Mouse (Mus musculus) hindbrain, embryonic 12.5 days (tissue): ENCODE measurements around the gene Tmsb15l. TPM values are rescaled to one million over a fixed set of nuclear protein-coding genes. Genes with fewer than 3 reads are reported as not detected.
"Not testable (repeated sequence)": the region's sequence is repeated elsewhere in the genome, so short reads cannot be mapped to it uniquely, and the experiment has no call there.

ENCODE experiments used
- ATAC-seq: fragments of 200-750 bp; cut with Nextera tagmentation; 2 replicates; pipeline ENCODE4 v1.8.0; 2017; ENCODE audit warnings: moderate TSS enrichment; ENCODE audit not compliant: low FRiP score
- H3K27ac ChIP-seq: fragments of 300-500 bp; sonication (generic); 2 replicates; pipeline ENCODE4 v1.5.1; 2016; ENCODE audit warnings: mild to moderate bottlenecking
- H3K27me3 ChIP-seq: fragments of 300-500 bp; sonication (generic); 2 replicates; pipeline ENCODE4 v1.6.1; 2016; ENCODE audit warnings: mild to moderate bottlenecking
- H3K36me3 ChIP-seq: fragments of 300-500 bp; sonication (generic); 2 replicates; pipeline ENCODE4 v1.6.1; 2016; ENCODE audit warnings: mild to moderate bottlenecking
- H3K4me1 ChIP-seq: fragments of 300-500 bp; sonication (generic); 2 replicates; pipeline ENCODE4 v1.6.1; 2016
- H3K4me2 ChIP-seq: fragments of 300-500 bp; sonication (generic); replicated peaks from 2 replicates; pipeline ENCODE4 v1.6.1; 2016; ENCODE audit warnings: mild to moderate bottlenecking
- H3K4me3 ChIP-seq: fragments of 300-500 bp; sonication (generic); 2 replicates; pipeline ENCODE4 v1.5.1; 2016; ENCODE audit warnings: mild to moderate bottlenecking
- H3K9ac ChIP-seq: fragments of 300-500 bp; sonication (generic); 2 replicates; pipeline ENCODE4 v1.6.1; 2016; ENCODE audit warnings: mild to moderate bottlenecking, moderate library complexity
- H3K9me3 ChIP-seq: fragments of 300-500 bp; sonication (generic); replicated peaks from 2 replicates; pipeline ENCODE4 v1.6.1; 2016; ENCODE audit warnings: mild to moderate bottlenecking
- WGBS: fragments of 180-500 bp; shearing (Covaris S2); methylation state at CpG from one replicate; pipeline ENCODE4 v1.1.7; 2016; 5-methylcytosine and 5-hydroxymethylcytosine counted together
- polyA plus RNA-seq: library from polyadenylated mRNA; unstranded; fragments of >200 nt; fragmentation: Nextera tagmentation; extraction: Ambion mirVana; gene quantifications from 2 replicates; pipeline ENCODE4 v1.2.1, GENCODE M21; 2016

The Tmsb15l gene
- 10.6 TPM in 2 replicates for polyA plus RNA-seq

DNA sequence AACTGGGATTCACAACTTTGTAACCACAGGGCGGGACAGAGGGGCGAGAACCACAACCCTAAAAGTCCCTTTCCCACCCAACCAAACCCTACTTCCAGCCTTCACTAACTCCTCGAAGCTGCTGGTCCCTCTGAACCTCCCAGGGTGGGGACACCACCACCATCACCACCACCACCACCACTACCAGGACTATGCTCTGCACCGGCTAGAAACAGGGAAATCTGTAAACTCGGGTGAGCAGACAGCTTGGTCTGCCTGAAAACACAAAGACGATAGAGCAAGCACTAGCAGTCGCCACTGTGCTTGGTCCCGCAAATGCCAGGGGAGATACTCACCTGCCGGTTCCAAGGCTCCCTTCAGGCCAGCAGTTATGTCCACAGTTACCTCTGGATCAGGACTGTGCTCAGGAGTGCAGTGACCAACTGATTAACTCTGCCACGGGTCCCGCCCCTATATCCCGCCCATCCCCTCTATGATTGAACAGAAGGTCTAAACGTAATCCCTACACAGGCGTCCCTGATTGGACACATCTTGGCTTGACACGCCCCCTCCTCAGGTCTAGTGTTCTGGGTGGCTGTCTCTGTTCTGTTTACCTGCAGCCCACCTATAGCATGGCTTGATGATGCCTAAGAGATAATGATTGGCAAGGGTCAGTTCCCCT, at the start of gene Tmsb15l, which contains the start of gene Tmsb15b1:
Tmsb15l (minus strand) TSS at position 446 of the 661 bp plus-strand sequence.
Tmsb15b1 (minus strand) TSS at position 451 of the 661 bp plus-strand sequence.
- no peaks in the 10 kb centered on the region for H3K4me1 ChIP-seq
- no peak within 1 kb of the TSS for H3K27ac ChIP-seq
- no peaks in the 10 kb centered on the region for H3K27me3 ChIP-seq
- WGBS: 38% methylated on average over 15 of the region's 15 CpGs
- peak within 1 kb of the TSS; percentile 58 for H3K4me2 ChIP-seq
- peak within 1 kb of the TSS; percentile 51; the same call in 1 of the 2 replicates for H3K9ac ChIP-seq
- no peaks in the 10 kb centered on the region for H3K9me3 ChIP-seq
- ATAC-seq: peak; percentile 100
- H3K36me3 ChIP-seq: no peaks in the 10 kb centered on the region
- H3K4me3 ChIP-seq: peak within 1 kb of the TSS; percentile 41

DNA sequence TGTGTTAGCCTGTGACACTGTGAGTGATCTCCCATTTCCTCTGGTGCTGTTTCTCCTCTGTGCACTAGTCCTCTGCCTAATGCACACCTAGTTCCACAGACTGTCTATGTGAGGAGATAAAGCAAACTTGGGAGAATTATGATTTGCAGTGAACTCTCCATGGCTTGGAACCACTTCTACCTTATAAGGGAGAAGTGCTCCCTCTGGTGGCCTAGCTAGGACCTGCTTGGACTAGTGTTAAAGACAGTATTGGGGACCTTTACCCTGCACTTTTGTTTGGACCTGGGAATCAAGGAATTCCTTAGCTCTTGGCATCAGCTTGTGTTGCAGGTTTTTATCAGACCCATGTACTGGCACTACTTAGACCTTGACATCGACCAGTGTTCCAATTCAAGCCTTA, 42.6 kb upstream of the Tmsb15l start:
- Histone ChIP-seq H3K27me3 (no peaks in the 10 kb centered on the region), H3K4me3 (no peak overlapping the region), H3K36me3 (no peaks in the 10 kb centered on the region), H3K27ac (no peak overlapping the region), H3K4me2 (no peak overlapping the region), H3K4me1 (no peaks in the 10 kb centered on the region), H3K9me3 (no peaks in the 10 kb centered on the region), H3K9ac (no peak overlapping the region)
- no peak for ATAC-seq
- 30% methylated on average over 1 of the region's 1 CpGs for WGBS

DNA sequence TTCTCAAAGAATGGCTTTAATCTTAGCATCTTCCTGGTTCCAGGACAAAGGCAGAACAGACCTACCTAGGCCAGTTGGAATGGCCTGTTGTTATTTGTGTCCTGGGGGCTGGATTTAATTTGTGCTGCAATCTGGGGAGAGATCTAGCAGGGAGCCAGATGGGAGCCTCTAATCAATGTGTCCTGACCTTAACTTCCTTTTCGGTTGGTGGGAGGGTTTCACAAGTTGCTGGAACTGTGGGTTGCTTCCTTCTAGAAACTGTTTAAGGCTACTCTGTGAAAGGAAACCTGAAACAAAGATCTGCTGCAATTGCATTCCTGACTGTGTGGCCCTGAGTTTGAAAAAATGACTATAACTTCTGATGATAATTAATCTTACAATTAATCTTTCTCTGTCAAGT, 41.0 kb upstream of the Tmsb15l start:
- H3K27ac ChIP-seq: no peak overlapping the region
- H3K9ac ChIP-seq: no peak overlapping the region
- no peak for ATAC-seq
- H3K4me1 ChIP-seq: no peaks in the 10 kb centered on the region
- no peaks in the 10 kb centered on the region for H3K36me3 ChIP-seq
- H3K4me2 ChIP-seq: no peak overlapping the region
- no peaks in the 10 kb centered on the region for H3K27me3 ChIP-seq
- 72% methylated on average over 1 of the region's 1 CpGs for WGBS
- H3K9me3 ChIP-seq: no peaks in the 10 kb centered on the region
- H3K4me3 ChIP-seq: no peak overlapping the region

DNA sequence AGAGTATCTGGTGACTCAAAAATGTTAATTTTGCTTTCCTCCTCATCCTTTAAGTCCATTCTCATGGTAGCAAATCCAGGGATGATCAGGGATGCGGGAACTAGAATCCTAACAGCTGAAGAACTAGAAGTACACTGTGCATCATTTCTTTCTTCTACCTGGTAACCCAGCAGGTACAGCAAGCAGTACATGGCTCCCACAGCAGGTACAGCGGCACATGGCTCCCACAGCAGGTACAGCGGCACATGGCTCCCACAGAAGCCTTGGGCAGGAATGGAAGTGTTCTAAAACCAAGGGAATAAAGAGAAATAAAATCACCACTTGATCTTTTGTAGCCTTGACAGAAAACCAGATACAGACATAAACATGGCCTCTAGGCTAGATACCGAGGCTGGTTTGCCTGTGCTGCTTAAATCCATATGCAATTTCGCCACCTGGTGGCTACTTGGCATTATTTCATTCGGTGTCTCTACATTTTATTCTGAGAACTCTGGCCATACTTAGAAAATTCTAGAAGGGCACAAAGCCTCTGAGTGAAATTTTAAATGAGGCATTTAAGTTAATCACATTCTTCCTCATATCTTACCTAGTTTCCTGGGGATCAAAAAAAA, 38.5 kb upstream of the Tmsb15l start:
- WGBS: 57% methylated on average over 6 of the region's 6 CpGs
- Histone ChIP-seq H3K4me2 (no peak overlapping the region), H3K27ac (no peak overlapping the region), H3K9ac (no peak overlapping the region), H3K27me3 (no peaks in the 10 kb centered on the region), H3K9me3 (no peaks in the 10 kb centered on the region), H3K36me3 (no peaks in the 10 kb centered on the region), H3K4me3 (no peak overlapping the region), H3K4me1 (no peaks in the 10 kb centered on the region)
- ATAC-seq: 0 out of 2 replicates have a peak, but pooled peaks have one; percentile 29

DNA sequence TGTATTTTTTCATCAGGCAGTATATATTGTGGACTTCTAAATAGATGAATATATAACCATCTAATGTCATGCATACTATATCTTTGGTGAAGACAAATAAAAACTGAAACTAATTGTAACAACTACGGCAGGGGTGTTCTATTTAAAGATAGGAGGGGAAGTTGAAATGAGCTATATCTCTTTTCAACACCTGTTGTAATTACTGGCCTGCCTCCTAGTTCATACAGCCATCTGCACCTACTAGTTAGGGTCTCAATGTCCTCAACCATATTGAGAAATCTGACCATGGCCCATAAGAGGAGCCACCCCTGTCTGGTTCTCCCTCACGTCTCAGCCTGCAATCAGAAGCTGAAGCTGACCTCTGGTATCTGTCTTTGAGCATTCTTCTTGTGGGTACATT, 19.6 kb upstream of the Tmsb15l start:
- no peak overlapping the region for H3K4me3 ChIP-seq
- 0 out of 2 replicates have a peak, but pooled peaks cover 5% of the 10 kb centered on the region for H3K27me3 ChIP-seq
- WGBS: 81% methylated on average over 2 of the region's 2 CpGs
- ATAC-seq: no peak
- no peak overlapping the region for H3K9ac ChIP-seq
- no peaks in the 10 kb centered on the region for H3K9me3 ChIP-seq
- H3K36me3 ChIP-seq: no peaks in the 10 kb centered on the region
- peaks cover 6% of the 10 kb centered on the region; the same call in 1 of the 2 replicates for H3K4me1 ChIP-seq
- H3K4me2 ChIP-seq: no peak overlapping the region
- no peak overlapping the region for H3K27ac ChIP-seq

DNA sequence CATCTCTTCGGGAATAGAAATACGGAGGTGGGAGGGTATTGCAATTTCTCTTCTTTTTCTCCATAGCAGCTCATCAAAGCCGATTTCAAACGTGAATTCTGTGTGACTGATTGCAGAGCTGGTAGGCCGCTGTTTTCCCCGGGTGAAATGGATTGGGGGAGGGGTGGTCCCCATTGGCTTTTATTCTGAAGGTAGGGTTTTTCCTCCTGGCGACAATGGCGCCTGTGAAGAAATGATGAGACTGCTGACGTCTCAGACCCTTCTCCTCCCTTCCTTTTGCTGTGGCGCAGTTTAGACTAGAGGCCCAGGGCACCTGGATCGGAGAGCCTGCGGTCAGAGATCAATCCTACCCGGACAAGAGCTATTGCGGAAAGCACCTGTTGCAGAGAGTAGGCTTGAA, 17.0 kb upstream of the Tmsb15l start:
- H3K27me3 ChIP-seq: 0 out of 2 replicates have a peak, but pooled peaks cover 5% of the 10 kb centered on the region
- ATAC-seq: peak; percentile 39; the same call in 1 of the 2 replicates

DNA sequence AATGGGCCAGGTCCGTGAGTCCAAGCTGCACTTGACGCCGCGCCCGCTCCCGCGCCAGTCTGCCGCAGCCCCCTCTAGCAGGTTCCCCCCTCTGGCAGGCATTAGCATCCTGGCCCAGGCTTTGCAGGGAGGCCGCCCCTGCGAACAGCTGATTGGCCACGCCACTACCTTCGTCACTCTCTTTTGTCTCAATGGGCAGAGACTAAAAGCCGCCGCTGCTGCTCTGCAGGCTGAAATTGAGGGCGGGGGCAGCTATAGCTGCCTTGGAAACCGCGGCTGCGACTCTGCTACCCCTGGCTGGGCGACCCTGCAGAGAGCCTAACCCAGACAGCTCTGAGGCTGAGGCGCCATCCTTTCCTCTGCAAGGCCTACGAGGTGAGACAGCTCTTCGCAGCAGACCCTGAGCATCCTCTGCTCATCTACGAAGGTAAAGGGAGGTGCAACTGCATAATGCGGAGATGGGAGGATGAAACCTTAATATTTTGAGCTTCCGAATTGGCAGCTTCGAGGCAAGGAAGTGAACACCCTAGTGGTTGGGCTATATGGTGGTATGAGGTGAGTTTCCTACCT, 16.4 kb upstream of the Tmsb15l start, which contains the start of gene Zcchc18:
Zcchc18 (plus strand) TSS at position 178 of the 570 bp plus-strand sequence.
- WGBS: 26% methylated on average over 26 of the region's 26 CpGs
- peak within 1 kb of the TSS; percentile 51 for H3K4me2 ChIP-seq
- H3K4me1 ChIP-seq: peaks cover 6% of the 10 kb centered on the region; the same call in 1 of the 2 replicates
- 0 out of 2 replicates have a peak, but pooled peaks cover 5% of the 10 kb centered on the region for H3K27me3 ChIP-seq
- peak within 1 kb of the TSS; percentile 43 for H3K4me3 ChIP-seq
- ATAC-seq: peak; percentile 99
- H3K9me3 ChIP-seq: no peaks in the 10 kb centered on the region
- peak within 1 kb of the TSS; percentile 89 for H3K27ac ChIP-seq
- H3K36me3 ChIP-seq: no peaks in the 10 kb centered on the region
- peak within 1 kb of the TSS; percentile 59 for H3K9ac ChIP-seq

More for the DNA sequence above, 17.0 kb upstream of the Tmsb15l start:
- peak overlapping the region; percentile 51 for H3K4me2 ChIP-seq
- peaks cover 6% of the 10 kb centered on the region; the same call in 1 of the 2 replicates for H3K4me1 ChIP-seq
- peak overlapping the region; percentile 59 for H3K9ac ChIP-seq
- H3K4me3 ChIP-seq: peak overlapping the region; percentile 43
- H3K36me3 ChIP-seq: no peaks in the 10 kb centered on the region
- WGBS: 38% methylated on average over 14 of the region's 14 CpGs
- no peaks in the 10 kb centered on the region for H3K9me3 ChIP-seq
- peak overlapping the region; percentile 89 for H3K27ac ChIP-seq

DNA sequence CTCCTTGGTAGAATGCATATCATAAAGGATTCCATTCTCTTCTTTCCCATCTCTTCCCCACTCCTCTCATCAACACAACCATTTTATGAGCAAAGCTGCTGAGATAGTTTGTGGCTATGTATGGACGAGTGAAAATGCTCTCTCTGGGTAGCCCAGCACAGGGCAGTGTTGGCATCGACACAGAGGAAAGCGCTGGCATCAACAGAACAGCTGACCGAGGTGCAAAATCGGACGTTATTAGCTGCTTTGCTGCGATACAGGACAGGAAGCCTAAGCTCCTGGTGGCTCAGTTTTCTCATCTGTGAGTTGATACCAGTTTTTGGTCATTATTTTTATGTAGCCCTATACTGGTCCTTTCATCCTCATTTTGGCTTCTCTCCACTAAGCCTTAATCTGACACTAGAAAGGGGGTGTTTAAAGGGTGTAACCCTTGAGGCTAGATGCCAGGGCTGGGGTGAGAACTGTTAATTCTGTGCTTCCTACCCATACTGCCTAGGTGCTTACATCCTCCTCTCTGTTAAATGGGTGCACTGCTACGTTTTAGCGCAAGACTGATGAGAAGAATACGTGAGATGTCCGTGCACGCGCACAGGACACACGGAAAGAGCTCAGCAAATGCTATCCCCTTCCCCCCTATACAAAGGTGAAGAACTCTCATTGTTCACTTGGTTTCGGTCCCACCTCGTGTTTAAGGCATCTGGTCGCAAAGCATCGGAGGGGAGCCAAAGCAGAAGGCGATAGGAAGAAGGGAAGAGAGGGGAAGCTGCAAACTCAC, 15.7 kb upstream of the Tmsb15l start:
- Histone ChIP-seq H3K4me2 (peak overlapping the region; percentile 51), H3K9ac (peak overlapping the region; percentile 44), H3K9me3 (no peaks in the 10 kb centered on the region), H3K4me1 (peaks cover 6% of the 10 kb centered on the region; the same call in 1 of the 2 replicates), H3K4me3 (peak overlapping the region; percentile 43), H3K27me3 (0 out of 2 replicates have a peak, but pooled peaks cover 5% of the 10 kb centered on the region), H3K36me3 (no peaks in the 10 kb centered on the region), H3K27ac (peak overlapping the region; percentile 89)
- 27% methylated on average over 19 of the region's 19 CpGs for WGBS
- peak; percentile 71 for ATAC-seq

DNA sequence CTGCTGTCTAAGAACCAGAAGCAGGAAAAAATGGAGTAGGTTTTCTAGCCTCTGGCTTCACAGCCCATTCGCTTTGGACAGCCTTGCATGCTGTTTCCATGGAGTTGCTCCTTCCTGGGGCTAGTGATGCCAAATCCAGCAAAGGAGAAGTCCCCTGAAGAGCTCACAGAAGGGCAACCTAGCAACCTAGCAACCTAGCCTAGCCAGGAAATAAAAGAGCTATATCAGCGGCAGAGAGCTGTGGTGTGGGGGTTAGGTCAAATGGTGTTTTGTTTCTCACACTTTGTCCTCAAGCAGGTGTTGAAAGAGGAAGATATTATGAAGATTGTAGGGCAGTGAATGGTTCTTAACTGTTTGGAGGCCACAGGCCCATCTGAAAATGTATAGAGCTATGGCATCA, 14.6 kb upstream of the Tmsb15l start:
- Histone ChIP-seq H3K4me1 (peaks cover 6% of the 10 kb centered on the region; the same call in 1 of the 2 replicates), H3K4me3 (no peak overlapping the region), H3K9me3 (no peaks in the 10 kb centered on the region), H3K9ac (no peak overlapping the region), H3K36me3 (no peaks in the 10 kb centered on the region), H3K27ac (no peak overlapping the region), H3K27me3 (0 out of 2 replicates have a peak, but pooled peaks cover 5% of the 10 kb centered on the region), H3K4me2 (no peak overlapping the region)
- WGBS: 50% methylated on average over 2 of the region's 2 CpGs
- ATAC-seq: no peak

DNA sequence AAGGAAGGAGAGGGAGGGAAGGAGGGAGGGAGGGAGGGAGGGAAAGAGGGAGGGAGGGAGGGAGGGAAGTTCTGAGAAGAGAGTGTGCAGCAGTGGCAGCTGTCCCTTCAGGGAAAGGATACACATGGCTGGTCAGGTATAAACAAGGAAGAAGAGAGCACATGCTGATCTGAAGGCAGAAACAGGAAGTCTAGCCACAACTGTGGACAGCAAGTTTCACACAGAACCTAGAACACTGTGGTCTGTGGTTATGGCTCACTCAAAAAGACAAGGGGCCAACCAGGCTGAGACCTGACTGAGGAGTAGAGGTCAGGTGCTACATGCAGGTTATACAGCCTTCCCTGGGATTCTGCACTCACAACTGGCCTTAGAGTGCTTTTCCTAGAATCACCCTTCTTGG, 9.4 kb upstream of the Tmsb15l start:
- no peaks in the 10 kb centered on the region for H3K4me1 ChIP-seq
- H3K9me3 ChIP-seq: no peaks in the 10 kb centered on the region
- no peak overlapping the region for H3K27ac ChIP-seq
- H3K36me3 ChIP-seq: no peaks in the 10 kb centered on the region
- no peaks in the 10 kb centered on the region for H3K27me3 ChIP-seq
- no peak overlapping the region for H3K4me2 ChIP-seq
- H3K4me3 ChIP-seq: no peak overlapping the region
- no peak overlapping the region for H3K9ac ChIP-seq
- ATAC-seq: no peak

DNA sequence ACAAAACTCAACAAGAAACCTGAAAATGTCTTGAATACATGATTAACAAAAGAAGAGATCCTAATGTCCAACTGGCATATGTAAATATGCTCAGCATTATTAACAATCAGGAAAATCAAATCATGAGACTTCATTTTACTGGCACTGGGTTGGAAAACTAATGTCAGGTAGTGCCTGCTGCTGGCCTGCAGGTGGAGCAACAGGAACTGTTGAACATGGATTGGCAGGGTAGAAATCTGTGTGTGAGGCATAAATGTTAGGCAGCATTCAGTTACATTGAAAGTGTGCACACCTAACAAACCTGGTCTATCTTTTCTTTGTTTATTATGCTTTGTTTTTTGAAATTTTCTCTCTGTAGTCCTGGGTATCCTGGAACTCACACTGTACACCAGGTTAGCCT, 1.9 kb upstream of the Tmsb15l start:
- Histone ChIP-seq H3K27me3 (no peaks in the 10 kb centered on the region), H3K27ac (no peak overlapping the region), H3K4me2 (no peak overlapping the region), H3K4me3 (no peak overlapping the region), H3K4me1 (no peaks in the 10 kb centered on the region), H3K36me3 (no peaks in the 10 kb centered on the region), H3K9ac (no peak overlapping the region), H3K9me3 (no peaks in the 10 kb centered on the region)
- ATAC-seq: no peak

DNA sequence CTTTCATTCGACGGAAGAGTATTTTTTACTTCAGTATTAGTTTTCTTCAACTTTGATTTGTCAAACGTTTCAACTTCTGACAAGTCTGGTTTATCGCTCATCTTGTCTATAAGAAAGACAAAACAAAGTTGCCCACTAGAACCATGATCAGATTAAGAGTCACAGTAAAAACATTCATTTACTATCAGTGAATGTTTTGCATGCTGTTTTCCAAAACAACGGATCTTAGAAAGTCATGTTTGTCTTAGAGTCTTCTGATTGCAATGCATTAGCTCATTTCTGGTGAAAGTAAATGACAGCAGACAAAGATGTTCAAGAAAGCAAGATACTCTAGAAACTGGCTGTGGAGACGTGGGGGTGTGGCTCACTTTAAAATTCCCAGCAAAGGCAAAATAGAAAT, 1.3 kb downstream of the Tmsb15l start, which contains the start of gene Tmsb15b2:
Tmsb15b2 (minus strand) TSS at position 101 of the 400 bp plus-strand sequence.
- not testable (repeated sequence) for H3K27ac ChIP-seq, ATAC-seq, H3K36me3 ChIP-seq, H3K9me3 ChIP-seq, H3K4me1 ChIP-seq, H3K27me3 ChIP-seq
- 86% methylated on average over 6 of the region's 6 CpGs for WGBS
- Histone ChIP-seq H3K4me3 (peak within 1 kb of the TSS; percentile 41), H3K4me2 (peak within 1 kb of the TSS; percentile 58), H3K9ac (peak within 1 kb of the TSS; percentile 51; the same call in 1 of the 2 replicates)
